Mouse (Mus musculus): ENCODE data around the gene Tef. TPM values are rescaled to one million over a fixed set of nuclear protein-coding genes. Genes with fewer than 3 reads are reported as not detected.

The Tef gene
- 21.1 TPM for polyA plus RNA-seq (2014; fragmentation: Illumina TruSeq; extraction: RNeasy Lipid Tissue Mini Kit (QIAGEN cat#74804); ENCODE audit: low read depth, low replicate concordance)

GRCm38 (mm10) chr15:81802001-81802890 is at the start of gene Tef:
Tef (plus strand) TSS chr15:81802421.

GRCm38 (mm10) chr15:81858517-81859329 is 56.5 kb downstream of the Tef start, which contains the start of gene Tob2:
Tob2 (minus strand) TSS chr15:81858796.

GRCm38 (mm10) chr15:81871604-81872261 is 69.5 kb downstream of the Tef start, which contains the start of gene Phf5a:
Phf5a (minus strand) TSS chr15:81871911.

GRCm38 (mm10) chr15:81872262-81873136 is 70.3 kb downstream of the Tef start, which contains the start of gene Aco2:
Aco2 (plus strand) TSS chr15:81872309.

Other genes with a start within 250 kb of the Tef start
- 54.9 TPM for gene Ep300, start 217.1 kb upstream of the Tef start, polyA plus RNA-seq (2014; fragmentation: Illumina TruSeq; extraction: RNeasy Lipid Tissue Mini Kit (QIAGEN cat#74804); ENCODE audit: low read depth, low replicate concordance)
- gene L3mbtl2, start 138.5 kb upstream of the Tef start, polyA plus RNA-seq (2014; fragmentation: Illumina TruSeq; extraction: RNeasy Lipid Tissue Mini Kit (QIAGEN cat#74804); ENCODE audit: low read depth, low replicate concordance), result 3.4 TPM
- 0.17 TPM for gene Chadl, start 105.1 kb upstream of the Tef start, polyA plus RNA-seq (2014; fragmentation: Illumina TruSeq; extraction: RNeasy Lipid Tissue Mini Kit (QIAGEN cat#74804); ENCODE audit: low read depth, low replicate concordance)
- 11.5 TPM for gene Zc3h7b, start 57.4 kb upstream of the Tef start, polyA plus RNA-seq (2014; fragmentation: Illumina TruSeq; extraction: RNeasy Lipid Tissue Mini Kit (QIAGEN cat#74804); ENCODE audit: low read depth, low replicate concordance)
- gene Rangap1, start 56.9 kb upstream of the Tef start, polyA plus RNA-seq (2014; fragmentation: Illumina TruSeq; extraction: RNeasy Lipid Tissue Mini Kit (QIAGEN cat#74804); ENCODE audit: low read depth, low replicate concordance), result 24.3 TPM
- 1.9 TPM for gene Tob2, start 56.4 kb downstream of the Tef start, polyA plus RNA-seq (2014; fragmentation: Illumina TruSeq; extraction: RNeasy Lipid Tissue Mini Kit (QIAGEN cat#74804); ENCODE audit: low read depth, low replicate concordance)
- 15.5 TPM for gene Phf5a, start 69.5 kb downstream of the Tef start, polyA plus RNA-seq (2014; fragmentation: Illumina TruSeq; extraction: RNeasy Lipid Tissue Mini Kit (QIAGEN cat#74804); ENCODE audit: low read depth, low replicate concordance)
- gene Aco2, start 69.9 kb downstream of the Tef start, polyA plus RNA-seq (2014; fragmentation: Illumina TruSeq; extraction: RNeasy Lipid Tissue Mini Kit (QIAGEN cat#74804); ENCODE audit: low read depth, low replicate concordance), result 26.9 TPM
- 1.4 TPM for gene Polr3h, start 123.8 kb downstream of the Tef start, polyA plus RNA-seq (2014; fragmentation: Illumina TruSeq; extraction: RNeasy Lipid Tissue Mini Kit (QIAGEN cat#74804); ENCODE audit: low read depth, low replicate concordance)
- 0.45 TPM for gene Csdc2, start 134.3 kb downstream of the Tef start, polyA plus RNA-seq (2014; fragmentation: Illumina TruSeq; extraction: RNeasy Lipid Tissue Mini Kit (QIAGEN cat#74804); ENCODE audit: low read depth, low replicate concordance)
- 1.5 TPM for gene Pmm1, start 158.5 kb downstream of the Tef start, polyA plus RNA-seq (2014; fragmentation: Illumina TruSeq; extraction: RNeasy Lipid Tissue Mini Kit (QIAGEN cat#74804); ENCODE audit: low read depth, low replicate concordance)
- 196 TPM for gene 1700029P11Rik, start 178.1 kb downstream of the Tef start, polyA plus RNA-seq (2014; fragmentation: Illumina TruSeq; extraction: RNeasy Lipid Tissue Mini Kit (QIAGEN cat#74804); ENCODE audit: low read depth, low replicate concordance)
- 76.6 TPM for gene Xrcc6, start 185.4 kb downstream of the Tef start, polyA plus RNA-seq (2014; fragmentation: Illumina TruSeq; extraction: RNeasy Lipid Tissue Mini Kit (QIAGEN cat#74804); ENCODE audit: low read depth, low replicate concordance)
- 250 TPM for gene Desi1, start 231.4 kb downstream of the Tef start, polyA plus RNA-seq (2014; fragmentation: Illumina TruSeq; extraction: RNeasy Lipid Tissue Mini Kit (QIAGEN cat#74804); ENCODE audit: low read depth, low replicate concordance)
- gene Snu13, start 245.2 kb downstream of the Tef start, polyA plus RNA-seq (2014; fragmentation: Illumina TruSeq; extraction: RNeasy Lipid Tissue Mini Kit (QIAGEN cat#74804); ENCODE audit: low read depth, low replicate concordance), result 190 TPM

Measured in testis, adult 10 weeks (tissue).